Mouse (Mus musculus): ENCODE data around the gene Kansl1. TPM values are rescaled to one million over a fixed set of nuclear protein-coding genes. Genes with fewer than 3 reads are reported as not detected.
A peak's percentile ranks its signal among the peaks of the same experiment; 100 is the strongest.
"Not testable (repeated sequence)": the region's sequence is repeated elsewhere in the genome, so short reads cannot be mapped to it uniquely, and the experiment has no call there.

Gene Kansl1
- polyA plus RNA-seq, 1 experiment from 2014 or later, result 34.2 TPM

GRCm38 (mm10) chr11:104451239-104451638 lies 17.4 kb downstream of the Kansl1 start:
- H3K4me1 ChIP-seq, result no peaks in the 10 kb centered on the region
- no peaks in the 10 kb centered on the region for H3K9me3 ChIP-seq
- 97% methylated on average over 1 of the region's 1 CpGs for WGBS
- H3K36me3 ChIP-seq, result no peaks in the 10 kb centered on the region; the same call in 1 of the 2 replicates
- H3K27me3 ChIP-seq (replicated peaks), result no peaks in the 10 kb centered on the region
- H3K4me2 ChIP-seq (replicated peaks), result no peak overlapping the region
- no peak overlapping the region for H3K4me3 ChIP-seq
- ATAC-seq (ENCODE audit: low FRiP score, low read depth), result no peak
- no peak overlapping the region for H3K27ac ChIP-seq
- no peak overlapping the region for H3K9ac ChIP-seq

GRCm38 (mm10) chr11:104448499-104448898 lies 20.2 kb downstream of the Kansl1 start:
- WGBS, result 53% methylated on average over 2 of the region's 2 CpGs
- not testable (repeated sequence) for H3K27me3 ChIP-seq (replicated peaks); H3K36me3 ChIP-seq; H3K4me1 ChIP-seq; H3K4me2 ChIP-seq (replicated peaks); H3K9me3 ChIP-seq; H3K27ac ChIP-seq; H3K4me3 ChIP-seq; H3K9ac ChIP-seq; ATAC-seq (ENCODE audit: low FRiP score, low read depth)

DNA sequence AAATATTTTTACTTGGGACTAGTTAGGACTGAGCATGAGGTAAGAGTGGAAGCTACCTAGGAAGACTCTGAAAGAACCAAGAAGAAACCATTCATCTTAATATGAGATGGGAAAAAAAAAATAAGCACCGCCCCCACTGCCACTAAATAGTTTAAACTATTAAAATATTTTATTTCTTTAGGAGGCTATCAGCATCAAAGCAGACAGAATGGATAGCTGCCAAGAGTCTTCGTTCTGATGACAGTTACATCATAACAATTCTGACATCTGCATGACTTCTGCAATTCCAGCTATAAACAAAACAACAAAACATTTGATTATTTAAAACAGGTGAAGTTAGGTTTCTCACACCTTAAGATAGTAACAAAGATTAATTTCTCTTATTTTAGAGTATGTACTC lies 23.1 kb downstream of the Kansl1 start:
- no peaks in the 10 kb centered on the region for H3K9me3 ChIP-seq
- H3K27ac ChIP-seq, result no peak overlapping the region
- H3K27me3 ChIP-seq (replicated peaks), result no peaks in the 10 kb centered on the region
- H3K36me3 ChIP-seq, result no peaks in the 10 kb centered on the region
- no peaks in the 10 kb centered on the region for H3K4me1 ChIP-seq
- H3K9ac ChIP-seq, result no peak overlapping the region
- H3K4me2 ChIP-seq (replicated peaks), result no peak overlapping the region
- 86% methylated on average over 2 of the region's 2 CpGs for WGBS
- no peak overlapping the region for H3K4me3 ChIP-seq
- no peak for ATAC-seq (ENCODE audit: low FRiP score, low read depth)

GRCm38 (mm10) chr11:104445044-104445443 lies 23.6 kb downstream of the Kansl1 start:
- Histone ChIP-seq H3K9ac (no peak overlapping the region), H3K36me3 (no peaks in the 10 kb centered on the region), H3K4me2 (replicated peaks) (no peak overlapping the region), H3K4me1 (no peaks in the 10 kb centered on the region), H3K4me3 (no peak overlapping the region), H3K9me3 (no peaks in the 10 kb centered on the region), H3K27me3 (replicated peaks) (no peaks in the 10 kb centered on the region), H3K27ac (no peak overlapping the region)
- ATAC-seq (ENCODE audit: low FRiP score, low read depth), result no peak
- 93% methylated on average over 1 of the region's 1 CpGs for WGBS

GRCm38 (mm10) chr11:104443359-104443758 lies 25.3 kb downstream of the Kansl1 start:
- H3K9me3 ChIP-seq, result no peaks in the 10 kb centered on the region
- H3K27ac ChIP-seq, result no peak overlapping the region
- no peaks in the 10 kb centered on the region for H3K36me3 ChIP-seq
- peak overlapping the region; percentile 87; the same call in 1 of the 2 replicates for H3K4me3 ChIP-seq
- no peaks in the 10 kb centered on the region for H3K4me1 ChIP-seq
- H3K4me2 ChIP-seq (replicated peaks), result peak overlapping the region; percentile 64
- no peak overlapping the region for H3K9ac ChIP-seq
- no peak for ATAC-seq (ENCODE audit: low FRiP score, low read depth)
- no peaks in the 10 kb centered on the region for H3K27me3 ChIP-seq (replicated peaks)
- 56% methylated on average over 2 of the region's 2 CpGs for WGBS

GRCm38 (mm10) chr11:104442333-104443136 lies 26.1 kb downstream of the Kansl1 start:
- ATAC-seq (ENCODE audit: low FRiP score, low read depth), result peak; percentile 99

GRCm38 (mm10) chr11:104441475-104442332 lies 27.0 kb downstream of the Kansl1 start:
- H3K4me2 ChIP-seq (replicated peaks), result peak overlapping the region; percentile 77
- WGBS, result under 1% methylated on average over 54 of the region's 92 CpGs
- peak overlapping the region; percentile 98 for H3K9ac ChIP-seq
- ATAC-seq (ENCODE audit: low FRiP score, low read depth), result peak; percentile 63
- H3K4me1 ChIP-seq, result no peaks in the 10 kb centered on the region; the same call in 1 of the 2 replicates
- H3K27ac ChIP-seq, result peak overlapping the region; percentile 100
- H3K9me3 ChIP-seq, result no peaks in the 10 kb centered on the region
- H3K27me3 ChIP-seq (replicated peaks), result no peaks in the 10 kb centered on the region
- no peaks in the 10 kb centered on the region for H3K36me3 ChIP-seq
- H3K4me3 ChIP-seq, result peak overlapping the region; percentile 87

More at GRCm38 (mm10) chr11:104442333-104443136, 26.1 kb downstream of the Kansl1 start:
- Histone ChIP-seq H3K27me3 (replicated peaks) (no peaks in the 10 kb centered on the region), H3K9ac (peak overlapping the region; percentile 98), H3K4me2 (replicated peaks) (peak overlapping the region; percentile 64), H3K4me3 (peak overlapping the region; percentile 87), H3K36me3 (no peaks in the 10 kb centered on the region), H3K4me1 (no peaks in the 10 kb centered on the region; the same call in 1 of the 2 replicates), H3K9me3 (no peaks in the 10 kb centered on the region), H3K27ac (peak overlapping the region; percentile 100)
- WGBS, result under 1% methylated on average over 77 of the region's 82 CpGs

DNA sequence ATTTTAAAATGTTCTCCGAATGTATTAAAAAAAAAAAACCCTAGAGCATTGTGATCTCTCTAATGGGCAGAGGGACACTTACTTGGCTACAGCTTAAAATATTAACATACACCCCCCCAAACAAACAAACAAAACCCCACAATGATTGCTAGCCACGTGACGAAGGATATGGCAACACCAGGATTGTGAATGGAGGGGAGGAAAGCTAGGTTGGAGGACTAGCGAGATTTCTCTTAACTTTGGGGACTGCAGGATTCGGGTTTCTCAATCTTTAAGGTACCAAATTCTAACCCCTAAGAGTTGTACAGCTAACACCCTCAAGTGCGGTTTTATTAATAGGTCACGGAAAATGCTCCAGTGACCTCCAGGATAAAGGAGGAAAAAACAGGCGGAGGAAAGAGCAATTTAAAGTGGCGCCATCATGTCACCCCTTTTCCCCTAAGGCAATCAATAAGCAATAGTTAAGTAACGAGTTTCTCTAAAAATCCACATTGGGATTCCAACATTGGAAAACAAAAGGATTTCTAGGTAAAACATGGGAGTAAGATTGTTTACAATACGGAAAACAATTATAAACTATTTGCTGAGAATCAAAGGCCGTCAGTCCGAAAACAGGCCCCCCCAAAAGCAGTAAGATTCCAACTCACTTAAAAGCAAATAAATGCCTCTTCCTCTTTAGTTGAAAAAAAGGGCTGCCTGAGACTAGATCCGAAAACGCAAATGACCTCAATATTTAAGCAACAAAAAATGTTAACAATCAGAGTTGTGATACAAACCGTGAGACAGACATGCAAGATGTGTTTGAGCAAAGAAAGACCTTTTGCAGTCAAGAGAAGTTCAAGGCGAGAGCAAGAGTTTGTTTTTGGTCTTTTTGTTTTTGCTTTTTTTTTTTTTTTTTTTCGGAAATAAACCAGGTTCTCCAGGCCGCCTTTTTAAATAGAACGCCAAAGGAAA lies 27.9 kb downstream of the Kansl1 start:
- peak overlapping the region; percentile 87 for H3K4me3 ChIP-seq
- no peaks in the 10 kb centered on the region; the same call in 1 of the 2 replicates for H3K4me1 ChIP-seq
- no peaks in the 10 kb centered on the region for H3K9me3 ChIP-seq
- H3K27ac ChIP-seq, result peak overlapping the region; percentile 100
- no peaks in the 10 kb centered on the region for H3K27me3 ChIP-seq (replicated peaks)
- no peaks in the 10 kb centered on the region for H3K36me3 ChIP-seq
- WGBS, result under 1% methylated on average over 20 of the region's 20 CpGs
- peak overlapping the region; percentile 98 for H3K9ac ChIP-seq
- peak overlapping the region; percentile 77 for H3K4me2 ChIP-seq (replicated peaks)
- no peak for ATAC-seq (ENCODE audit: low FRiP score, low read depth)

GRCm38 (mm10) chr11:104439703-104440102 lies 29.0 kb downstream of the Kansl1 start:
- H3K9me3 ChIP-seq, result no peaks in the 10 kb centered on the region
- H3K36me3 ChIP-seq, result no peaks in the 10 kb centered on the region
- H3K27me3 ChIP-seq (replicated peaks), result no peaks in the 10 kb centered on the region
- H3K27ac ChIP-seq, result no peak overlapping the region
- no peak for ATAC-seq (ENCODE audit: low FRiP score, low read depth)
- H3K4me1 ChIP-seq, result peaks cover 2% of the 10 kb centered on the region; the same call in 1 of the 2 replicates
- 63% methylated on average over 2 of the region's 2 CpGs for WGBS
- no peak overlapping the region for H3K9ac ChIP-seq
- H3K4me3 ChIP-seq, result no peak overlapping the region
- peak overlapping the region; percentile 77 for H3K4me2 ChIP-seq (replicated peaks)

- Histone ChIP-seq H3K36me3 (no peaks in the 10 kb centered on the region), H3K9ac (no peak overlapping the region), H3K4me3 (no peak overlapping the region), H3K27ac (no peak overlapping the region), H3K4me1 (peaks cover 2% of the 10 kb centered on the region; the same call in 1 of the 2 replicates), H3K4me2 (replicated peaks) (no peak overlapping the region; the same call in 1 of the 2 replicates), H3K27me3 (replicated peaks) (no peaks in the 10 kb centered on the region), H3K9me3 (no peaks in the 10 kb centered on the region)
- no peak for ATAC-seq (ENCODE audit: low FRiP score, low read depth)
Observed at GRCm38 (mm10) chr11:104438450-104438849, 30.2 kb downstream of the Kansl1 start.

DNA sequence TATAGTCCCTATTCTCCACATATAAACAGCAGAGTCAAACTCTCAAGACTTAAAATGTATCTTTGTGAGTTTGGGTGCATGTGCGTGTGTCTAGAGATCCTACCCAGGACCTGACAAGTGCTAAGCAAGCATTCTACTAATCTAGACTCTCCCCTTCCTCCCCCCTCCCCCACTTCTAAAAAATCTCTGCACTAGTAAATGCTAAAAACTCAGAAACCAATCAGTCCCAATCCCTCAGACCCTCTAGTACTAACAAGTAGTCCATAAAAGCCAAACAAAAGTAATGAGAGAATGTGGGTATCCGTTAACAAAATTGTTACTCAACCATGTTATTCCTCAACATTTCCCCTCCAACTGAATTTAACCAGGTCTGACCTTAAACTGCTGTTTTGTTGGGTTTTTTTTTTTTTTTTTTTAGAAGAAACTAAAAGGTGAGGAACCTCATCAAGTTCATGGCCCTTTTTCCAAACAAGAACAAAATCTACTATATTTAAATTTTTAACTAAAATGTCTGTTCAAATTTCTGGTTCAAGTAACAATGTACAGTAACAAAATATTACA lies 32.2 kb downstream of the Kansl1 start:
- Histone ChIP-seq H3K27me3 (replicated peaks) (no peaks in the 10 kb centered on the region), H3K4me2 (replicated peaks) (no peak overlapping the region), H3K27ac (no peak overlapping the region), H3K4me3 (no peak overlapping the region), H3K9me3 (no peaks in the 10 kb centered on the region), H3K9ac (no peak overlapping the region), H3K36me3 (no peaks in the 10 kb centered on the region), H3K4me1 (peaks cover 2% of the 10 kb centered on the region; the same call in 1 of the 2 replicates)
- no peak for ATAC-seq (ENCODE audit: low FRiP score, low read depth)
- WGBS, result 83% methylated on average over 2 of the region's 2 CpGs

Measured in neural tube, embryonic 12.5 days (tissue).